Mouse (Mus musculus) MEL (cell line): ENCODE measurements around the gene Arl14ep. TPM values are rescaled to one million over a fixed set of nuclear protein-coding genes. Genes with fewer than 3 reads are reported as not detected.
A peak's percentile ranks its signal among the peaks of the same experiment; 100 is the strongest.

Experiments used
- DNase-seq: peaks from one replicate; pipeline ENCODE4 v3.0.0; 2011; ENCODE audit warnings: low read depth, low spot score
- H3K27ac ChIP-seq: 2 replicates; pipeline ENCODE4 v1.5.1; 2012; ENCODE audit warnings: low read depth, mild to moderate bottlenecking, control low read depth, low read length, moderate library complexity; ENCODE audit not compliant: control insufficient read depth
- H3K27me3 ChIP-seq, 2 experiments: fragments of 150-350 bp in 1 of 2; sonication (generic) in 1 of 2; 2 replicates each; pipeline ENCODE4 v1.6.1; 2012; ENCODE audit warnings: low read length in 2 of 2, mild to moderate bottlenecking in 2 of 2, improper control_type of control experiment in 1 of 2, moderate library complexity in 1 of 2; ENCODE audit not compliant: insufficient read depth in 2 of 2, control insufficient read depth in 1 of 2
- H3K36me3 ChIP-seq, 2 experiments: 2 replicates each; pipeline ENCODE4 v1.6.1; 2012 to 2014; ENCODE audit warnings: low read length in 2 of 2, improper control_type of control experiment in 1 of 2, inconsistent platforms in 1 of 2, mild to moderate bottlenecking in 1 of 2; ENCODE audit not compliant: insufficient read depth in 2 of 2, control insufficient read depth in 1 of 2
- H3K4me1 ChIP-seq, 2 experiments: fragments of 150-350 bp in 1 of 2; sonication (generic) in 1 of 2; 2 replicates each; pipeline ENCODE4 v1.6.1; 2012; ENCODE audit warnings: low read length in 2 of 2, improper control_type of control experiment in 1 of 2, mild to moderate bottlenecking in 1 of 2; ENCODE audit not compliant: insufficient read depth in 2 of 2, control insufficient read depth in 1 of 2
- H3K4me3 ChIP-seq, 2 experiments: fragments of 150-350 bp in 1 of 2; sonication (generic) in 1 of 2; 2 replicates each; pipeline ENCODE4 v1.5.1; 2012; ENCODE audit warnings: low read depth in 2 of 2, low read length in 2 of 2, mild to moderate bottlenecking in 2 of 2, moderate library complexity in 2 of 2, control low read depth in 1 of 2, improper control_type of control experiment in 1 of 2; ENCODE audit not compliant: control insufficient read depth in 1 of 2, insufficient read depth in 1 of 2
- H3K79me2 ChIP-seq: 2 replicates; pipeline ENCODE4 v1.6.1; 2012; ENCODE audit warnings: mild to moderate bottlenecking, low read length, moderate library complexity; ENCODE audit not compliant: control insufficient read depth, poor library complexity, insufficient read depth
- H3K9ac ChIP-seq: 2 replicates; pipeline ENCODE4 v1.6.1; 2012; ENCODE audit warnings: low read depth, mild to moderate bottlenecking, control low read depth, low read length, moderate library complexity; ENCODE audit not compliant: control insufficient read depth, poor library complexity, severe bottlenecking
- H3K9me3 ChIP-seq: fragments of 150-350 bp; sonication (generic); replicated peaks from 2 replicates; pipeline ENCODE4 v1.6.1; 2012; ENCODE audit warnings: mild to moderate bottlenecking, low read length, improper control_type of control experiment, moderate library complexity; ENCODE audit not compliant: insufficient read depth
- BHLHE40 ChIP-seq: IDR thresholded peaks from 2 replicates; pipeline ENCODE4 v1.6.1; 2012; ENCODE audit warnings: low read depth, mild to moderate bottlenecking, inconsistent platforms, low read length, improper control_type of control experiment, borderline replicate concordance
- CHD1 ChIP-seq: IDR thresholded peaks from 2 replicates; pipeline ENCODE4 v1.6.1; 2012; ENCODE audit warnings: low read depth, mild to moderate bottlenecking, inconsistent platforms, low read length, improper control_type of control experiment
- CHD2 ChIP-seq: IDR thresholded peaks from 2 replicates; pipeline ENCODE4 v1.6.1; 2011; ENCODE audit warnings: low read length, improper control_type of control experiment
- CTCF ChIP-seq, 3 experiments: IDR thresholded peaks in 2 of 3; conservative IDR thresholded peaks in 1 of 3; 2 replicates each; pipeline ENCODE4 v1.5.1; 2011 to 2012; ENCODE audit warnings: low read length in 3 of 3, low read depth in 2 of 3, mild to moderate bottlenecking in 2 of 3, improper control_type of control experiment in 1 of 3, inconsistent platforms in 1 of 3, mixed read lengths in 1 of 3, moderate library complexity in 1 of 3; ENCODE audit not compliant: control insufficient read depth in 1 of 3, insufficient read depth in 1 of 3, poor library complexity in 1 of 3, severe bottlenecking in 1 of 3
- EP300 ChIP-seq, 2 experiments: IDR thresholded peaks; 2 replicates each; pipeline ENCODE4 v1.6.1; 2011; ENCODE audit warnings: improper control_type of control experiment in 2 of 2, low read length in 2 of 2, low read depth in 1 of 2, mild to moderate bottlenecking in 1 of 2
- ETS1 ChIP-seq: IDR thresholded peaks from 2 replicates; pipeline ENCODE4 v1.6.1; 2012; ENCODE audit warnings: low read depth, mild to moderate bottlenecking, inconsistent platforms, low read length, improper control_type of control experiment, moderate library complexity
- GATA1 ChIP-seq: IDR thresholded peaks from 2 replicates; pipeline ENCODE4 v1.6.1; 2011; ENCODE audit warnings: low read depth, low read length, improper control_type of control experiment
- HCFC1 ChIP-seq: IDR thresholded peaks from 2 replicates; pipeline ENCODE4 v1.6.1; 2012; ENCODE audit warnings: low read depth, mild to moderate bottlenecking, inconsistent platforms, low read length, improper control_type of control experiment, moderate library complexity
- JUND ChIP-seq: IDR thresholded peaks from 2 replicates; pipeline ENCODE4 v1.6.1; 2011; ENCODE audit warnings: low read depth, mild to moderate bottlenecking, improper control_type of control experiment, low read length
- KAT2A ChIP-seq: conservative IDR thresholded peaks from 2 replicates; pipeline ENCODE4 v1.6.1; 2012; ENCODE audit warnings: low read depth, low read length, improper control_type of control experiment, inconsistent platforms
- MAZ ChIP-seq: IDR thresholded peaks from 2 replicates; pipeline ENCODE4 v1.6.1; 2012; ENCODE audit warnings: low read depth, mild to moderate bottlenecking, inconsistent platforms, low read length, improper control_type of control experiment
- MXI1 ChIP-seq: IDR thresholded peaks from 2 replicates; pipeline ENCODE4 v1.6.1; 2011; ENCODE audit warnings: mild to moderate bottlenecking, low read depth, low read length, improper control_type of control experiment
- MYC ChIP-seq: IDR thresholded peaks from 2 replicates; pipeline ENCODE4 v1.6.1; 2011; ENCODE audit warnings: low read depth, mild to moderate bottlenecking, low read length, improper control_type of control experiment, moderate library complexity
- NELFE ChIP-seq: IDR thresholded peaks from 2 replicates; pipeline ENCODE4 v1.6.1; 2011; ENCODE audit warnings: low read depth, low read length, improper control_type of control experiment
- NRF1 ChIP-seq: IDR thresholded peaks from 2 replicates; pipeline ENCODE4 v1.6.1; 2014; ENCODE audit warnings: low read depth, mild to moderate bottlenecking, inconsistent platforms, low read length, improper control_type of control experiment, moderate library complexity; ENCODE audit not compliant: poor library complexity, insufficient read depth, severe bottlenecking
- POLR2AphosphoS2 ChIP-seq: IDR thresholded peaks from 2 replicates; pipeline ENCODE4 v1.6.1; 2011; ENCODE audit warnings: low read length, improper control_type of control experiment
- RAD21 ChIP-seq: IDR thresholded peaks from 2 replicates; pipeline ENCODE4 v1.6.1; 2011; ENCODE audit warnings: mild to moderate bottlenecking, low read depth, low read length, improper control_type of control experiment
- SIN3A ChIP-seq: IDR thresholded peaks from 2 replicates; pipeline ENCODE4 v1.6.1; 2012; ENCODE audit warnings: low read length, improper control_type of control experiment, inconsistent platforms
- SMC3 ChIP-seq: IDR thresholded peaks from 2 replicates; pipeline ENCODE4 v1.6.1; 2011; ENCODE audit warnings: low read depth, low read length, improper control_type of control experiment
- TBP ChIP-seq: IDR thresholded peaks from 2 replicates; pipeline ENCODE4 v1.8.0; 2011; ENCODE audit warnings: low read depth, low read length, improper control_type of control experiment
- USF2 ChIP-seq, 2 experiments: IDR thresholded peaks; 2 replicates each; pipeline ENCODE4 v1.6.1; 2011 to 2012; ENCODE audit warnings: improper control_type of control experiment in 2 of 2, low read length in 2 of 2, borderline replicate concordance in 1 of 2, inconsistent platforms in 1 of 2, low read depth in 1 of 2, mild to moderate bottlenecking in 1 of 2; ENCODE audit not compliant: insufficient read depth in 1 of 2
- ZC3H11A ChIP-seq: IDR thresholded peaks from 2 replicates; pipeline ENCODE4 v1.6.1; 2012; ENCODE audit warnings: low read depth, mild to moderate bottlenecking, inconsistent platforms, low read length, improper control_type of control experiment
- ZKSCAN1 ChIP-seq: IDR thresholded peaks from 2 replicates; pipeline ENCODE4 v1.6.1; 2012; ENCODE audit warnings: low read depth, mild to moderate bottlenecking, inconsistent platforms, low read length, improper control_type of control experiment, moderate library complexity
- ZNF384 ChIP-seq: IDR thresholded peaks from 2 replicates; pipeline ENCODE4 v1.6.1; 2012; ENCODE audit warnings: low read depth, mild to moderate bottlenecking, inconsistent platforms, low read length, improper control_type of control experiment
- polyA plus RNA-seq, 2 experiments: library from polyadenylated mRNA; stranded (reverse) in 1 of 2; unstranded in 1 of 2; fragments of >175 nt in 1 of 2; fragments of >200 nt in 1 of 2; gene quantifications; 2 replicates each; pipeline versions ENCODE4 v1.2.1 to v1.2.4; 2012; ENCODE audit warnings: low replicate concordance in 2 of 2, low read depth in 1 of 2; ENCODE audit not compliant: insufficient read length in 2 of 2, insufficient read depth in 1 of 2, missing spikeins in 1 of 2
- total RNA-seq: library from RNA; depleted of rRNA; stranded (reverse); fragments of 300-350 nt; gene quantifications from 2 replicates; pipeline ENCODE4 v1.2.3, GENCODE M21; 2012

Arl14ep gene
- total and polyA plus RNA-seq, 3 experiments, result 26.2 to 105 (median 33.1) TPM

GRCm38 (mm10) chr2:106956146-106956545, 18.1 kb downstream of the Arl14ep start:
- no peak for DNase-seq
- TF ChIP-seq BHLHE40 (no peak), POLR2AphosphoS2 (no peak), JUND (no peak), ZC3H11A (no peak), CHD2 (no peak), RAD21 (no peak), ZNF384 (no peak), CTCF (IDR thresholded peaks at IDR 0.05 in 2 of 3, conservative IDR thresholded peaks at IDR 0.05 in 1 of 3; ENCODE audit: control insufficient read depth in 1 of 3, insufficient read depth in 1 of 3, low read depth in 2 of 3, low read length in 3 of 3, poor library complexity in 1 of 3, severe bottlenecking in 1 of 3) (no peak), EP300 (IDR thresholded peaks at IDR 0.05; ENCODE audit: low read depth in 1 of 2, low read length in 2 of 2) (no peak), MAZ (no peak), CHD1 (no peak), ETS1 (no peak), NELFE (no peak), HCFC1 (no peak), GATA1 (no peak), SIN3A (no peak), ZKSCAN1 (no peak), USF2 (IDR thresholded peaks at IDR 0.05; ENCODE audit: borderline replicate concordance in 1 of 2, insufficient read depth in 1 of 2, low read depth in 1 of 2, low read length in 2 of 2) (no peak), KAT2A (no peak)
- H3K4me3 ChIP-seq, result no peak overlapping the region

GRCm38 (mm10) chr2:106955621-106956020, 18.6 kb downstream of the Arl14ep start:
- no peaks in the 10 kb centered on the region for H3K36me3 ChIP-seq
- H3K27me3 ChIP-seq, result no peaks in the 10 kb centered on the region; a peak in 2 of 4 replicates
- H3K4me3 ChIP-seq, result no peak overlapping the region
- H3K4me1 ChIP-seq, result no peaks in the 10 kb centered on the region
- no peaks in the 10 kb centered on the region for H3K9me3 ChIP-seq
- no peaks in the 10 kb centered on the region for H3K79me2 ChIP-seq
- DNase-seq, result peak; percentile 72
- no peak overlapping the region for H3K9ac ChIP-seq
- H3K27ac ChIP-seq, result no peak overlapping the region
- no peak for TF ChIP-seq MXI1
- no peak for TF ChIP-seq NELFE
- TF ChIP-seq ZC3H11A, result peak; percentile 92
- no peak for TF ChIP-seq NRF1
- TF ChIP-seq SMC3, result peak; percentile 88
- TF ChIP-seq TBP, result no peak
- TF ChIP-seq MYC, result no peak
- peak; percentile 91 for TF ChIP-seq RAD21
- peak; percentile 9 to 89 (median 75); a peak in 4 of 6 replicates for TF ChIP-seq CTCF (IDR thresholded peaks at IDR 0.05 in 2 of 3, conservative IDR thresholded peaks at IDR 0.05 in 1 of 3; ENCODE audit: control insufficient read depth in 1 of 3, insufficient read depth in 1 of 3, low read depth in 2 of 3, low read length in 3 of 3, poor library complexity in 1 of 3, severe bottlenecking in 1 of 3)

More at GRCm38 (mm10) chr2:106956146-106956545, 18.1 kb downstream of the Arl14ep start:
- no peaks in the 10 kb centered on the region; a peak in 2 of 4 replicates for H3K27me3 ChIP-seq
- H3K9me3 ChIP-seq, result no peaks in the 10 kb centered on the region
- no peaks in the 10 kb centered on the region for H3K36me3 ChIP-seq
- H3K27ac ChIP-seq, result no peak overlapping the region
- H3K4me1 ChIP-seq, result no peaks in the 10 kb centered on the region
- H3K9ac ChIP-seq, result no peak overlapping the region
- H3K79me2 ChIP-seq, result no peaks in the 10 kb centered on the region
